Mouse (Mus musculus) hindbrain, embryonic 11.5 days (tissue): ENCODE data around the gene Cacna1a. TPM values are rescaled to one million over a fixed set of nuclear protein-coding genes. Genes with fewer than 3 reads are reported as not detected.
A peak's percentile ranks its signal among the peaks of the same experiment; 100 is the strongest.

Experiments
- ATAC-seq: fragments of 200-750 bp; cut with Nextera tagmentation; 2 replicates; pipeline ENCODE4 v1.8.0; 2017; ENCODE audit warnings: mild to moderate bottlenecking, moderate TSS enrichment, moderate library complexity; ENCODE audit not compliant: low FRiP score
- DNase-seq: peaks from one replicate; pipeline ENCODE4 v3.0.0-alpha.2; 2015; ENCODE audit warnings: low spot score
- H3K27ac ChIP-seq: fragments of 300-500 bp; sonication (generic); 2 replicates; pipeline ENCODE4 v1.5.1; 2014; ENCODE audit warnings: mild to moderate bottlenecking, low read depth, low read length
- H3K27me3 ChIP-seq: fragments of 300-500 bp; sonication (generic); 2 replicates; pipeline ENCODE4 v1.6.1; 2014; ENCODE audit warnings: mild to moderate bottlenecking, low read length, moderate library complexity, mixed read lengths; ENCODE audit not compliant: control insufficient read depth, insufficient read depth
- H3K36me3 ChIP-seq: fragments of 300-500 bp; sonication (generic); 2 replicates; pipeline ENCODE4 v1.6.1; 2014; ENCODE audit warnings: mild to moderate bottlenecking, low read length, moderate library complexity, mixed read lengths; ENCODE audit not compliant: control insufficient read depth, insufficient read depth
- H3K4me1 ChIP-seq: fragments of 300-500 bp; sonication (generic); replicated peaks from 2 replicates; pipeline ENCODE4 v1.6.1; 2014; ENCODE audit warnings: low read length, mixed read lengths; ENCODE audit not compliant: control insufficient read depth, insufficient read depth
- H3K4me2 ChIP-seq: fragments of 300-500 bp; sonication (generic); replicated peaks from 2 replicates; pipeline ENCODE4 v1.6.1; 2014; ENCODE audit warnings: mild to moderate bottlenecking, low read depth, low read length
- H3K4me3 ChIP-seq: fragments of 300-500 bp; sonication (generic); 2 replicates; pipeline ENCODE4 v1.5.1; 2014; ENCODE audit warnings: low read depth, low read length
- H3K9ac ChIP-seq: fragments of 300-500 bp; sonication (generic); 2 replicates; pipeline ENCODE4 v1.6.1; 2014; ENCODE audit warnings: low read depth, low read length
- H3K9me3 ChIP-seq: fragments of 300-500 bp; sonication (generic); 2 replicates; pipeline ENCODE4 v1.6.1; 2016; ENCODE audit warnings: low read length; ENCODE audit not compliant: control insufficient read depth
- WGBS: fragments of 180-500 bp; shearing (Covaris S2); extraction: QIAGEN DNeasy Blood & Tissue Kit; methylation state at CpG from one replicate; pipeline ENCODE4 v1.1.7; 2014; 5-methylcytosine and 5-hydroxymethylcytosine counted together
- polyA plus RNA-seq: library from polyadenylated mRNA; unstranded; fragments of >200 nt; fragmentation: Nextera tagmentation; extraction: Ambion mirVana; gene quantifications from 2 replicates; pipeline ENCODE4 v1.2.1, GENCODE M21; 2014

The Cacna1a gene
- polyA plus RNA-seq, 1 experiment from 2014 or later: 10.4 TPM

DNA sequence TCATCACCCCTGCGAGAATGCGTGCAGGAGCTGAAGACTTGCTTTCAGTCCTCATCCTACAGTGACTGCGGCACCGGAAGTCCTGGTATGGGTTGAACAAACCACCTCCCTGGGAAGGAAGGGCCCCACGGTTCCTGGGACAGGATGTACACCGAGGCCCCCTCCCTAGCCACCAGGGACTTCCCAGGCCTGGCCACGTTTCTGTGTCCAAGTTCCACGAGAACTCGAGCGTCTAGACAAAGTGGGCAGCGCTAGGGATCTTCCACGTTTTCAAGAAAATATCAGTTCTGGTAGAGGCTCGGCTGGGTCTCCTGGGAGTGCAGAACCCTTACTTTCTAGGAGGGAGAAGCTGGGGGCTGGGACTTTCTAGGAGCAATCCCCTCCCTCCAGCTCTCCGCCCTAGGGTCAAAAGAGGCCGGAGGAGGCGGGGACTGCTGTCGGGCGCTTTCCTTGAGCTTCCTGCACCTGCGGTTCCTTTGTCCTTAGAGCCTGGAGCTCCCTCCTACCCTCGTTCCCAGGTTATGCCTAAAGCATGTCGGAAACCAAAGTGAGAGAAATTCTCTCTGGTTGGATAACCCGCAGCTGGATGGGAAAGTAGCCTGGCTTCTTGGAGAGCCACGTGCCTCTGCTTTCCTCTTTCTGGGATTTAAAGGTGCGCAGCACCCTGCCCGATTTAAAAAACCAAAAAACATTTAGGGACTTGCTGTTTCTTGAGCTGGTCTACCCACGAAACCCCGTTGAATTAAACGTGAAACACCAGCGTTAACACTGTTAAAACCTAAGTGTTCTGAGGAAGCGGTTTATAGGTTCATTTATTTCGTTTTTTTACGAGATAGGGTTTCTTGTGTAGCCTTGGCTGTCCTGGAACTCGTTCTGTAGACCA, 271.9 kb downstream of the Cacna1a start:
- peak overlapping the region; percentile 85 for H3K4me3 ChIP-seq
- H3K9me3 ChIP-seq: no peaks in the 10 kb centered on the region
- H3K36me3 ChIP-seq: no peaks in the 10 kb centered on the region
- H3K4me1 ChIP-seq: peaks cover 14% of the 10 kb centered on the region
- peak overlapping the region; percentile 97 for H3K4me2 ChIP-seq
- peak overlapping the region; percentile 89 for H3K9ac ChIP-seq
- H3K27me3 ChIP-seq: no peaks in the 10 kb centered on the region
- DNase-seq: peak; percentile 78
- peak overlapping the region; percentile 79 for H3K27ac ChIP-seq
- 1% methylated on average over 32 of the region's 33 CpGs for WGBS
- no peak for ATAC-seq

DNA sequence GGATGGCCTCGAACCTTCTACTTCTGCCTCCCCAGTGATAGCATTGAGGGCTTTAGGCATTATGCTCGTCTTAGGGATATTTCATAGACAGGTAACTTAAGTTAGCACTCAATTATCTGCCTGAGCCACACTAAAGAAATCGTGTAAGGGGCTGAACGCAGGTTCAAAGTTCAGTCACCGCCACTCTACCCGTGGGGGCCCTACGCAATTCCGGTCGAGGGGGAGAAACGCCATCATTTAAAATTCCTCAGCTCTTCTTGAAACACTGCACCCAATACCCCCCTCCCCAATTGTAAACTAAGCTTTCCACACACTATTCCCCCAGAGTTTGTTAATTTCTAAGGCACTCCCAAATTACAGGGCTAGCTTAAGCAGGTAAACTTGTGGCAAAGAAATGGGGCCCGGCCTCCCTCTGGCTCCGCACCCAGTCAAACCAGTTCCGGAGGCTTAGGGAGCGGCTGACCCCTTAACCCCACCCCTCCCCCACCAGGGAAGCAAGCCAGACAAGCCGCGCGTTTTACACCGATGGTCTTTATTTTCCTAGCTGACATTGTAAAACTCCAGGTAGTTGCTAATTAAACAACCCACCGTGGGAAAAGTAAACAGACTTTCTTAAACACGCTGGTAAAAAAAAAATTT, 272.7 kb downstream of the Cacna1a start:
- peak; percentile 73 for DNase-seq
- Histone ChIP-seq H3K27me3 (no peaks in the 10 kb centered on the region), H3K9ac (peak overlapping the region; percentile 89), H3K4me1 (peaks cover 14% of the 10 kb centered on the region), H3K27ac (peak overlapping the region; percentile 79), H3K9me3 (no peaks in the 10 kb centered on the region), H3K4me3 (peak overlapping the region; percentile 85), H3K4me2 (peak overlapping the region; percentile 97), H3K36me3 (no peaks in the 10 kb centered on the region)
- under 1% methylated on average over 20 of the region's 20 CpGs for WGBS
- ATAC-seq: no peak

DNA sequence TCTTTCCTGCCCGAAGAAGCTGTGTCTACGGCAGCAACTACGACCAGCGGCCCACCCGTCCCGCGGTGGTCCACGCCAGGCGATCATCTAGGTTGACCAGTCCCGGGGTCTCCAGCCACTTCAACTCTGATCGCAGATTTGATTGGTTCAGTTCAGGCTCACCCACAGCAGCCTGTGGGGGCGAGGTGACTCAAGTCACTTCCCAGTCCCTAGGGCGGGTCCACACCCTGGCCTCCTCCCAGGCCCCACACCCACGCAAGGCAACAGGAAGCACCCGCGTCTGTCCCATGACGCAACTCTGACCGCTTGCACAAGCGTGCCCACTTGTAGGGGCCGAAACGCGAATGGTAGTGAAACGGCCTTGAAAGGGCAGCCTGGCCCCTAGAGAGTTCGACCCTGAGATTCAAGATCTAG, 273.2 kb downstream of the Cacna1a start:
- peak overlapping the region; percentile 97 for H3K4me2 ChIP-seq
- no peaks in the 10 kb centered on the region for H3K27me3 ChIP-seq
- H3K9ac ChIP-seq: peak overlapping the region; percentile 89
- peak overlapping the region; percentile 82 for H3K27ac ChIP-seq
- H3K4me3 ChIP-seq: peak overlapping the region; percentile 85
- H3K36me3 ChIP-seq: no peaks in the 10 kb centered on the region
- H3K9me3 ChIP-seq: no peaks in the 10 kb centered on the region
- peaks cover 8% of the 10 kb centered on the region for H3K4me1 ChIP-seq
- WGBS: under 1% methylated on average over 24 of the region's 24 CpGs
- no peak for ATAC-seq
- DNase-seq: peak; percentile 66

DNA sequence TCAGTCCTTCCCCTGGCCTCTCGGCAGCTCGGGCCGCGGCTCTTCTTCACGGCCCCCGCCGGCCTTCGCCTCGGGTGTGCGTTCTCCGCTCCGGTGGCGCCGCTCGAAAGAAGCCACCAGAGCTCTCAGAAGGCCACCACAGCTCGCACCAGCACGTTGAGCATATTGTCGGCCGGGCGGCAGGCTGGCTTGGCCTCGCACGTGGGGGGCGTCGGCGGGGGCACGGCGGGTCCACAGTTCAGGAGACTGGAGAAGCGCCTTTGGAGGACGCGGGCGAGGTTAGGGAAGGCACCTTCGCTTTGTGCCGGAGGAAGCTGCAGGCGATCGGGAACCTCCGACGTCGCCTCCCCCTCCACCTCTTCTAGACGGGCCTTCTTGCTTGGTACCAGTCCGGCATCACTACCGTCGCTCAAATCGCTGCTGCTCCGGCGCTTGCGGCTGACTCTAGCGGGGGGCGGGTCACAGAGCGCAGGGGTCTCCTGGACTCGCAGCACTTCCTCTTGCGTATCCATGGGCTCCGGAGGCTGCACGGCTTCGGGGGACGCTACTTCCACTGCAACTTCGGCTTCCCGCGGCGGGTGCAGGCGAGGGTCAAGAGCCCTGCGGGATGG, 273.8 kb downstream of the Cacna1a start:
- H3K27me3 ChIP-seq: no peaks in the 10 kb centered on the region

DNA sequence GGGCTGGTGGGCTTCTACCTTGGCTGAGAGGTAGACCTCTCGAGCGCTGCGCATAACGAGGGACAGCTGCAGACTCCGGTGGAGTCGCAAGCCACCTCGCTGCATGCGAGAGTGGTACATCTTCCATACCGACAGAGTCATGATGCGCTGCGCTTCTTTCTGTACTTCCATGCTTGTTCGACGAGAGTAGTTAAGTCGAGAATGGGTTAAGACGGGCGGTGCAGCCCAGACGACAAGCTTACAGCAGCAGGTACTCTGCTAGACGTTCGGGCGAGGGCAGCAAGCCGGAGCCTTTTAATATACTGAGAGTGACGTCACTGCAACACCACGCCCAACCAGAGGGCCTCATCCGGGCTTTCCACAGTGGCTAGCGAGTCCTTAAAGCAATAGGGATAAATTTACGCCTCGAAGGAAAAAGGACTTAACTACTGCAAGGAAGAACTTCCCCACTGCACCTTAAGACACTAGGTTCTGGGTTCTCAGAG, 274.4 kb downstream of the Cacna1a start, which contains the start of gene Ier2:
Gene Ier2 (minus strand): TSS at position 272 of the 485 bp plus-strand sequence.
- peak within 1 kb of the TSS; percentile 97 for H3K4me2 ChIP-seq
- ATAC-seq: peak; percentile 77
- H3K36me3 ChIP-seq: no peaks in the 10 kb centered on the region
- H3K27me3 ChIP-seq: no peaks in the 10 kb centered on the region
- peak; percentile 96 for DNase-seq
- no peaks in the 10 kb centered on the region for H3K9me3 ChIP-seq
- H3K27ac ChIP-seq: peak within 1 kb of the TSS; percentile 82
- H3K9ac ChIP-seq: peak within 1 kb of the TSS; percentile 89
- no peaks in the 10 kb centered on the region for H3K4me1 ChIP-seq
- 0% methylated on average over 27 of the region's 27 CpGs for WGBS
- H3K4me3 ChIP-seq: peak within 1 kb of the TSS; percentile 85

More for the DNA sequence above, 273.8 kb downstream of the Cacna1a start:
- Histone ChIP-seq H3K36me3 (no peaks in the 10 kb centered on the region), H3K27ac (peak overlapping the region; percentile 82), H3K9ac (peak overlapping the region; percentile 89), H3K9me3 (no peaks in the 10 kb centered on the region), H3K4me2 (peak overlapping the region; percentile 97), H3K4me3 (peak overlapping the region; percentile 85), H3K4me1 (peaks cover 2% of the 10 kb centered on the region)
- DNase-seq (peak; percentile 74), ATAC-seq (peak; percentile 22; the same call in 1 of the 2 replicates)
- WGBS: under 1% methylated on average over 61 of the region's 61 CpGs

DNA sequence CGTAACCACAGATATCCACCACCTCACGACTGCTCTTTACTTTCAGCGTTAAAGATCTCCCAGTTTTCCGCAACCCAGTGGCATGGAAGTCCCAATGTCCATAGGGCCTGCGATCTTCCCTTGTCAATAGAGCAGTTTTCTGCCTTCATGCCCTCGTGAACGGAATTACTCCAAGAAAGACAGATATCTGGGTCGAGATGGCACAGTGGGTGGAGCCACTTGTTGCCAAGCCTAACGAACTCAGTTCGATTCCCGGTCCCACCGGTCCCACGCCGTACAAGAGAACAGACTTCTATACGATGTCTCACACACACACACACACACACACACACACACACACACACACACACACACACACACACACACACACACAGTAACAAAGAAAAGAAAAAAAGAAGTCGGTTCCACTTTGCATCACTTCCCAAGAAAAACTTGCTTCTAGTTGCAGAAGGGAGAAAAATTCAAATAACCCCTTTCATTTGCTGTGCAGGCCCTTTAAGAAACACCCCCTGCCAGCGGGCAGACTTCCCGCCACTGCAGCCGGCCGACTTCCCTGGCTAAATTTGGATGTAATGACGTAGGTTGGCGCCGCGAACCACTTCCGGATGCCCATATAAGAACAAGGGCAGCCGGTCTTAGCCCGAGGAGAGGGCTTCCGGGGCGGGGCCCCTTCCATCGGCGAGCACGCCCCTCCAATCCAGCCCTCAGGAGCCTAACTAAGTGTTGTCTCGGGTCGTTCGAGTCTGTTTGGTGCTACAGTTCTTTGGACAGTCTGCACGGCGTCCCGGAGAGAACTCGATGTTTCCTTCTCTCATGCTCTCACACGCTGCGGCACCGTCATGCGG, 275.5 kb downstream of the Cacna1a start:
- peak overlapping the region; percentile 81 for H3K9ac ChIP-seq
- no peaks in the 10 kb centered on the region for H3K4me1 ChIP-seq
- DNase-seq: peak; percentile 99
- H3K4me3 ChIP-seq: peak overlapping the region; percentile 85
- H3K4me2 ChIP-seq: peak overlapping the region; percentile 97
- 4% methylated on average over 43 of the region's 43 CpGs for WGBS
- peak overlapping the region; percentile 68 for H3K27ac ChIP-seq
- H3K9me3 ChIP-seq: no peaks in the 10 kb centered on the region
- ATAC-seq: peak; percentile 80
- H3K36me3 ChIP-seq: no peaks in the 10 kb centered on the region
- no peaks in the 10 kb centered on the region for H3K27me3 ChIP-seq

DNA sequence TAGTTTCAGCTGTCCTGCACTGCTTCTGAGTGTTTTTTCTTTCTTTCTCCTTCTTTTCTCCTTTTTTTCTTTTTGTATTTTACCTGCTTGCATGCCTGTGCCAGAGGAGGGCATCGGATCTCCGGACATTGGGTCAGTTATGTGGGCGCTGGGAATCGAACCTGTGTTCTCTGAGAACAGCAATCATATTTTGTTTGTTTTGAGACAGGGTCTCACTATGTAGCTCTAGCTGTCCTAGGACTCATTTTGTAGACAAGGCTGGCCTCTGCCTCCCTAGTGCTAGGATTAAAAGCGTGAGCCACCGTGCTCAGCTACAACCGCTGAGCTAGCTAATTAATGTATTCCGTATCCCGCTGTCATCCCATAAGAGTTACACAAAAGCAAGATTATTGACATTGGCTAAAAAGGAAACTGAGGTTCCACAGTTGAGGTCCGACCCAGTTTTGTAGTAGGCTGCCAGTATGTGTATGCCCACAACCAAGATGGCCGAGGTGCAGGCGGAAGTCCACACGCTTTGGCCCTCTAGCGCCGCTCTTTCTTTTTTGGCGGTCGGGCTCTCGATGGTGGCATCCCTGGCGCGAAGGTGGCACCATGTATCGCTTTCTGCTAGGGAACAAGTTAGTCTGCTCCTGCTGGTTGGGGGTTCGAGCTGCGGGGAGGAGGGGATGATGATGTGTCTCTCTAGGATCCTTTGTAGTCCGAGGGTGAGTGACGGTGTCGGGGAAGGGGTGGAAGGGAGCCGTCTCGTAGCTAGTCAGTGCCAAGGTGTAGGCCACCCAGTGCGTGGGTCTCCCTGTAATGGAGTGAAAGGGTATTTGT, 276.5 kb downstream of the Cacna1a start:
- H3K4me3 ChIP-seq: peak overlapping the region; percentile 62
- H3K4me2 ChIP-seq: peak overlapping the region; percentile 76
- H3K27me3 ChIP-seq: no peaks in the 10 kb centered on the region
- DNase-seq (peak; percentile 83), ATAC-seq (peak; percentile 49)
- under 1% methylated on average over 29 of the region's 29 CpGs for WGBS
- H3K27ac ChIP-seq: peak overlapping the region; percentile 68
- no peaks in the 10 kb centered on the region for H3K9me3 ChIP-seq
- peak overlapping the region; percentile 81 for H3K9ac ChIP-seq
- no peaks in the 10 kb centered on the region for H3K4me1 ChIP-seq
- no peaks in the 10 kb centered on the region for H3K36me3 ChIP-seq
